Mouse (Mus musculus) 3134 (cell line): ENCODE results near the gene Fn1.

Source experiments
- DNase-seq: peaks from one replicate; pipeline ENCODE4 v3.0.0-alpha.2; 2011; ENCODE audit warnings: low spot score; ENCODE audit not compliant: insufficient read length; ENCODE audit errors: extremely low read depth

The Fn1 gene

GRCm38 (mm10) chr1:71609057-71609775, 43.8 kb downstream of the Fn1 start:
- peak; percentile 34 for DNase-seq

- no peak for DNase-seq
These were observed 46.2 kb downstream of the Fn1 start for GRCm38 (mm10) chr1:71606600-71607325.

- DNase-seq = no peak
These were observed 47.2 kb downstream of the Fn1 start for GRCm38 (mm10) chr1:71605751-71606150.

- no peak for DNase-seq
These were observed 57.6 kb downstream of the Fn1 start for GRCm38 (mm10) chr1:71595365-71595764.

- DNase-seq = no peak
These were observed 58.7 kb downstream of the Fn1 start for GRCm38 (mm10) chr1:71594268-71594667.

- no peak for DNase-seq
These were observed 59.8 kb downstream of the Fn1 start for GRCm38 (mm10) chr1:71593184-71593583.

- DNase-seq = no peak
These were observed 63.0 kb downstream of the Fn1 start for GRCm38 (mm10) chr1:71590038-71590437.

GRCm38 (mm10) chr1:71586658-71587057, 66.3 kb downstream of the Fn1 start:
- no peak for DNase-seq

GRCm38 (mm10) chr1:71583900-71584299, 69.1 kb downstream of the Fn1 start:
- DNase-seq = no peak

GRCm38 (mm10) chr1:71583302-71583701, 69.7 kb downstream of the Fn1 start:
- no peak for DNase-seq

GRCm38 (mm10) chr1:71580408-71580807, 72.6 kb downstream of the Fn1 start:
- no peak for DNase-seq

GRCm38 (mm10) chr1:71579526-71579925, 73.5 kb downstream of the Fn1 start:
- no peak for DNase-seq

- DNase-seq = no peak
These were observed 76.2 kb downstream of the Fn1 start for GRCm38 (mm10) chr1:71576837-71577236.

- no peak for DNase-seq
These were observed 77.0 kb downstream of the Fn1 start for GRCm38 (mm10) chr1:71575987-71576386.

GRCm38 (mm10) chr1:71570116-71570515, 82.9 kb downstream of the Fn1 start:
- no peak for DNase-seq

- no peak for DNase-seq
These were observed 85.0 kb downstream of the Fn1 start for GRCm38 (mm10) chr1:71567884-71568605.

- DNase-seq = no peak
These were observed 88.7 kb downstream of the Fn1 start for GRCm38 (mm10) chr1:71564291-71564690.

GRCm38 (mm10) chr1:71560626-71561025, 92.4 kb downstream of the Fn1 start:
- DNase-seq = no peak

- DNase-seq = peak; percentile 99
These were observed 96.0 kb downstream of the Fn1 start, which contains the start of gene Atic for GRCm38 (mm10) chr1:71556688-71557612. Gene Atic (plus strand): TSS chr1:71557150.

- DNase-seq = no peak
These were observed 102.3 kb downstream of the Fn1 start for GRCm38 (mm10) chr1:71550626-71551195.
